Mouse (Mus musculus): ENCODE results near the gene Fank1. TPM values are rescaled to one million over a fixed set of nuclear protein-coding genes. Genes with fewer than 3 reads are reported as not detected.

Fank1 gene
- total and polyA plus RNA-seq, 3 experiments: 0.16 to 0.17 TPM; not detected in 1

- Histone ChIP-seq H3K9ac (ENCODE audit: insufficient read depth, low read depth) (no peak within 1 kb of the TSS; the same call in 1 of the 2 replicates), H3K4me3 (replicated peaks in 1 of 3; ENCODE audit: low read depth in 2 of 3, low read length in 2 of 3, poor library complexity in 1 of 3) (no peak within 1 kb of the TSS), H3K27ac (ENCODE audit: insufficient read depth, low read depth) (no peak within 1 kb of the TSS), H3K9me3 (replicated peaks; ENCODE audit: low read length) (no peaks in the 10 kb centered on the region), H3K4me2 (ENCODE audit: insufficient read depth, low read depth, poor library complexity, severe bottlenecking) (peak within 1 kb of the TSS; percentile 38; the same call in 1 of the 2 replicates), H3K4me1 (ENCODE audit: control insufficient read depth in 1 of 2, insufficient read depth in 2 of 2) (peaks cover 5 to 6% of the 10 kb centered on the region in 2 experiments), H3K36me3 (replicated peaks in 1 of 2; ENCODE audit: control insufficient read depth in 1 of 2, insufficient read depth in 1 of 2, low read length in 1 of 2) (no peaks in the 10 kb centered on the region), H3K79me2 (replicated peaks; ENCODE audit: control insufficient read depth, extremely low read depth, insufficient read depth, poor library complexity, severe bottlenecking) (no peaks in the 10 kb centered on the region), H3K27me3 (replicated peaks) (peaks cover 27% of the 10 kb centered on the region)
- DNase-seq (ENCODE audit: extremely low read depth): peak; percentile 72
- TF ChIP-seq IRF4 (IDR thresholded peaks at IDR 0.05; ENCODE audit: low read depth, low read length) (no peak), KAT2A (IDR thresholded peaks at IDR 0.05; ENCODE audit: insufficient replicate concordance, low read length) (no peak), ETS1 (conservative IDR thresholded peaks at IDR 0.05; ENCODE audit: low read depth, low read length) (no peak), MAFK (IDR thresholded peaks at IDR 0.05; ENCODE audit: insufficient replicate concordance, low read length) (no peak), MEF2A (IDR thresholded peaks at IDR 0.05; ENCODE audit: borderline replicate concordance, low read depth, low read length) (no peak), MAX (IDR thresholded peaks at IDR 0.05; ENCODE audit: low read length) (peak; percentile 28), TBP (conservative IDR thresholded peaks at IDR 0.05; ENCODE audit: low read depth, low read length) (no peak), ZMIZ1 (IDR thresholded peaks at IDR 0.05; ENCODE audit: low read depth, low read length) (no peak), SIN3A (IDR thresholded peaks at IDR 0.05; ENCODE audit: low read length) (no peak), CHD1 (IDR thresholded peaks at IDR 0.05; ENCODE audit: low read depth, low read length) (no peak), MAZ (IDR thresholded peaks at IDR 0.05; ENCODE audit: low read depth, low read length) (no peak), BHLHE40 (IDR thresholded peaks at IDR 0.05; ENCODE audit: low read depth, low read length) (peak; percentile 11; the same call in 1 of the 2 replicates), NRF1 (IDR thresholded peaks at IDR 0.05; ENCODE audit: low read depth, low read length) (no peak), HCFC1 (IDR thresholded peaks at IDR 0.05; ENCODE audit: low read depth, low read length) (no peak), TCF12 (IDR thresholded peaks at IDR 0.05; ENCODE audit: low read depth, low read length) (no peak), PAX5 (IDR thresholded peaks at IDR 0.05; ENCODE audit: low read length) (no peak), ZC3H11A (IDR thresholded peaks at IDR 0.05; ENCODE audit: low read depth, low read length) (no peak), CTCF (conservative IDR thresholded peaks at IDR 0.05 in 1 of 2, IDR thresholded peaks at IDR 0.05 in 1 of 2; ENCODE audit: low read depth in 2 of 2, low read length in 2 of 2) (peak; percentile 66 to 79), E2F4 (IDR thresholded peaks at IDR 0.05; ENCODE audit: insufficient replicate concordance, low read depth, low read length) (no peak), MYC (IDR thresholded peaks at IDR 0.05; ENCODE audit: low read depth, low read length) (0 out of 2 replicates have a peak, but pooled peaks have one; percentile 41), RAD21 (IDR thresholded peaks at IDR 0.05; ENCODE audit: low read depth, low read length) (peak; percentile 59), RCOR1 (conservative IDR thresholded peaks at IDR 0.05; ENCODE audit: low read depth, low read length) (no peak), ZKSCAN1 (IDR thresholded peaks at IDR 0.05; ENCODE audit: borderline replicate concordance, low read depth, low read length) (no peak), USF2 (conservative IDR thresholded peaks at IDR 0.05; ENCODE audit: low read depth, low read length) (no peak), GABPA (IDR thresholded peaks at IDR 0.05; ENCODE audit: insufficient replicate concordance, low read depth, low read length) (no peak), POLR2AphosphoS2 (IDR thresholded peaks at IDR 0.05; ENCODE audit: low read depth, low read length) (no peak), JUN (IDR thresholded peaks at IDR 0.05; ENCODE audit: insufficient read depth, low read depth, low read length) (no peak), USF1 (IDR thresholded peaks at IDR 0.05; ENCODE audit: low read depth, low read length) (no peak), CHD2 (IDR thresholded peaks at IDR 0.05; ENCODE audit: low read length) (no peak), SMC3 (IDR thresholded peaks at IDR 0.05; ENCODE audit: low read depth, low read length) (peak; percentile 54), POLR2A (IDR thresholded peaks at IDR 0.05; ENCODE audit: low read depth, low read length) (no peak), NELFE (IDR thresholded peaks at IDR 0.05; ENCODE audit: low read depth, low read length) (no peak), MXI1 (IDR thresholded peaks at IDR 0.05; ENCODE audit: low read depth, low read length) (no peak)
- in situ Hi-C loops (cut with MboI; ENCODE audit: low pct_ligation_motif_present, low pct_unique_long_range_greater_than_20kb, low sequenced_read_pairs) (loop anchor here (5.0 kb wide), 1 partner anchor 111 kb away; no protein-coding TSS in a partner anchor), dilution Hi-C loops (cut with MboI; ENCODE audit: extremely low pct_ligation_motif_present, extremely low pct_unique_long_range_greater_than_20kb, low sequenced_read_pairs) (no loop called here)
These were observed 6.2 kb downstream of the Fank1 start, which contains the start of gene Dhx32 for GRCm38 (mm10) chr7:133782717-133783435. Gene Dhx32, minus strand, starts transcription at chr7:133782726.

Data from CH12.LX (cell line).